Mouse (Mus musculus) layer of hippocampus, postnatal 14 days (tissue): ENCODE data around the gene Stx12. TPM values are rescaled to one million over a fixed set of nuclear protein-coding genes. Genes with fewer than 3 reads are reported as not detected.
A peak's percentile ranks its signal among the peaks of the same experiment; 100 is the strongest.

Experiments
- DNase-seq, 2 experiments: peaks; one replicate each; pipeline ENCODE4 v3.0.0; 2021 to 2022; ENCODE audit warnings: low spot score in 2 of 2, mixed read lengths in 1 of 2
- total RNA-seq, 2 experiments: library from RNA; stranded (reverse); gene quantifications; 2 replicates each; pipeline ENCODE4 v1.2.3; 2021

Gene Stx12
- total RNA-seq, 2 experiments from 2014 or later = 104 to 105 TPM

DNA sequence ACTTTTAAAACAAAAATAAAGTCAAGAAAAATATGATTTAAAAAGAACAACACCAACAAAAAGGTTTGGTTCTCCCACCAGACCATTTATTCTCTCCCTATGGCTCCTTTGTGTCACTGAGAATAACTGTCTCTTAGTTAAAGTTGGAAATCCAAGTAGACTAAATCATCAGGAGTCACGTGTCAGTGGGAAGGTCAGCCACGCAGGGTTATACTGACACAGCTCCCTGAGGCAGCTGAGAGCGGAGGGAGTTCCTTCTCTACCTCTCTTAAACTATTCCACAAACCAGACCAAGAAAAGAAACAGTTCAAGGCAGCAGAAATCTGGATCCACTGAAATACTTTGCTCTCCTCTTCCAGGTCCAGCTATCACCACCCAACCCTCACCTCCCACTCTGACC, 13.2 kb downstream of the Stx12 start:
- no peak for DNase-seq

DNA sequence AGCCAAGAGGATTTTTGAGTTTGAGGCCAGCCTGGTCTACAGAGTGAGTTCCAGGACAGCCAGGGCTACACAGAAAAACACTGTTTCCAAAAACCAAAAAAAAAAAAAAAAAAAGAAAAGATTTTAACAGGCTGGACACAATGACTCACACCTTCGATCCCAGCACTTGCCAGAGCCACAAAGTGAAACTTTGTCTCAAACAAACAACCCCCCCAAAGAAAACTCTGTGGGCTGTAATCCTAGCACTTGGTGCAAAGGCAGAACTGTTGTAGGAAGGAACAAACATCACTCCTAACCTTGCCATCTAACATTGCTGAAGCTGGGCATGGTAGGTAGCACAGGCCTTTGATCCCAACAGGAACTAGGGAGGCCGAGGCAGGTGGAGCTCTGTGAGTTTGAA, 19.5 kb downstream of the Stx12 start:
- no peak for DNase-seq

DNA sequence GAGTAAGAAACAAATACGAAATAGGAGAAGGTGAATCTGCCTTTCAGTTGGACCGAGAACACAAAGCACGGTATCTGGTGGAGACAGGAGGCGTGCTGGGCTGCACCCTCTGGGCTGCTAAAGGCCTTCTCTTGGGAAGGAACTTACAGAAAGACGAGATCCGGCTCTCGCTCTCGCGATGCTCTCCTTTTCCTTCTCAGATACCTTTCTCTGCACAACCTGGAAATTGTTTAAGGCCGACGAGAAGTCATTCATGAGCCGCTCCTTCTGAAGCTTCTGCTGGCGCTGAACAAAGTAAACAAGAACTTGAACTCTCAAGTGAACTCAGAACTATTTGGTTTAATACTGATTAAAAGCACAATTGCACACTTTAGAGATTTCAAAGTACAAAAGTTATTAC, 21.3 kb downstream of the Stx12 start:
- no peak for DNase-seq

DNA sequence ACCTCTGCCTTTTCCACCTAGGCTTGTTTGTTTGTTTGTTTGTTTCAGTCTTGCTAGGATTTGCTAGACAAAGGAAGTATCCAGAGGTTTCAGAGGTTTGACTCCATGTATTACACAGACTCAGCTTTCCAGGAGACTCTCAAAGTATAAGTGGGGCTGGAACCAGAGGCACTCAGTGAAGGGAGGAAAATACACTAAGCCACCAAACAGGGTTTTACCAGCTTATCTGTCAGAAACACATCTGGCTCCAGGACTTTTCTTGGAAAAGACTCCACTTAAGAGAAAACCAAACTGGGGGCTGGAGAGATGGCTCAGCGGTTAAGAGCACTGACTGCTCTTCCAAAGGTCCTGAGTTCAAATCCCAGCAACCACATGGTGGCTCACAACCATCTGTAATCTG, 23.4 kb downstream of the Stx12 start:
- DNase-seq = no peak

DNA sequence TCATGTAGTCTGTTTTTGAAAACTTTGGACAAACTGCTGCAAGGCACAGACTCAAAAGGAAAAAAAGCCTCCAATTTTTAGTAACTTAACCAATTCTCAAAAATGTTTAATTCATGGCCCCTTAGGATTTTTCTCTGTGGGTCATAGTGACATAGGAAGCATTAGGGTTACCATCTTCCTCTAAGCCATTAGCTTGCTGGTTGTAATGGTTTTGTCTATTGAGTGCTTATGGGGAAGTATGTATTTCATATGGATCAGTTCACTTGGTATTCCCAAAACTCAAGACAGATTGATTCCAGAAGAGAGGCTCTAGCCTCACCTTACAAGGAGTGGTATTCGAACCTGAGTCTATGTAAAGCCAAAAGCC, 40.6 kb downstream of the Stx12 start:
- DNase-seq = no peak

DNA sequence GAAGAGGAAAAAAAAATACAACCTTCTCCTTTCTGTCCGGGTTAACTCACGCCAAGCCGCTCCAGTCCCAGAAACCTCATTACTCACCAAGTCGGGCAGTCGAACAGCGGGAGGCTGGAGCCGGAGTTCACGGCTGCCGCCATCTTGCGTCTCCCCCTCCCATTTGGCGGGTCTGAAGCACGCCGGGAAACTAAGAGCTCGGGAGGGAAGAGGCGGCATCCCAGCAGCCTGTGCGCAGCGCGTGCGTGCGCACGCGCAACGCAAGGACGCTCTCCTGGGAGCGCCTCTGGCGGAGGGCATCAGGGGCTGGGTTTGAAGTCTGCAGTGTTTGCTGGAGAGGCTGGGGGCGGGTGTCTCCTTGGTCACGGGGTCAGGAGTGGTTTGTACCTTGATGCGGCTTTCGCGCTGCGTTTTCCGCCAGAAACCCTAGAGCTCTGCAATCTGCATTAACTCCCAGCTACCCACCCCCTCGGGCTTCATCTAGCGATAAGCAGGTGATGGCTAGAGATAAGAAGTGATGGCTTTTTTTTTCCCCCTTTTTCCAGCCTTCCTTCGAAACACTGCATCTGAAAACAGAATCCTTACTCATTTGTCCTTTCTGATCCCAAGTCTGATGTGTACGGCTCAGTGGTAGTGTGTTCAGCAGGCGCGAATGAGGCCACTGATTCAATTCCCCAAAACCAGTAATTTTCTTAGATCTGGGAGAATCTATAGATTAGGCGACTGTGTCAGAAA, 41.2 kb downstream of the Stx12 start, which contains the start of gene Ppp1r8:
TSS of gene Ppp1r8 (minus strand) at position 200 of the 735 bp plus-strand sequence.
- peak; percentile 86 to 94 for DNase-seq

DNA sequence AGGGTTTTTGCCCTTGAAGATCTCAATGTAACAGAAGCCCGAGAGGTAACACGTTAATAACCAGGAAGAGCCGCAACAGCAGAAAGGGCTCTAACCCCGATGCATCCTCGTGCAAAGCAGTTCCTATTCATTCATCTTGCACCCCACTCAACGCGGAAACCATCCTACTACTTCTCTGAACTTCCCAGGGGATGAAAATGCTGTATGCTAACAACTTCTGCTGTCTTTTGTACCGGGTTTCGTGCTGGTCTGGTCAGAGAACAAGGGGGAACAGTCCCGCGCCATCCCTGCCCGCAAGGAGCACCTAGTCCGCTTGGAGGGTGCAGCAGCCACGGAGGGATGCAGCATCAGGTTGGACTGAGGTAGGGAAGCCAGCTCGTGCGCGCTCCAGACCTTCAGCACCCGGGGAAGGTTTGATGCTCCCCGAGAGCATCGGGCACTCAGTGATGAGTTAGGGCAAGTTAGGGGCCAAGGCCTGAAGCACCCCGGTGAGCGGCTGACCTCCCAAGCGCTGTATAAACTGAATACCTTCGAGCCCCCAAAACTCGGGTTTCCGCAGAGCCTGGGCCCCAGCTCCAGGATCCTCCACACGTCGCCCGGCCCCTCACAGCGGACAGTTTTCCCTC, 41.9 kb downstream of the Stx12 start:
- peak; percentile 10 to 24 for DNase-seq

DNA sequence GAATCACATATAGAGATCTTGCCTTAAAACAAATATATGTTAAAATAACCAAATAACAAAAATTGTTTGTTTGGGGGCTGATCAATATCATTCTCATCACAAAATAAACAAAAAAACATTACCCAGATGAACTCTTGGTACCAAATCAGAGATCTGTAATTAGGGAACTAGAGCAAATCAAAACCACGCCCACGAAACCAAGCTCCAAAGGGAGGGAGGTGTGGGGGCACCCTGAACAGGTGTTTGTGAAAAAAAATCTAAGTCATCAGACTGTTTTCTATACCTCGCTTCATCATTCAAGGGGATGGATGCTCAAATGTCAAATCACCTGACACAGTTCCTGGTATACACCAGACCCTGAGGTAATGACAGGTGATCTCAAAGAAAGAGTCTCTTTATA, 42.8 kb downstream of the Stx12 start:
- DNase-seq = no peak

DNA sequence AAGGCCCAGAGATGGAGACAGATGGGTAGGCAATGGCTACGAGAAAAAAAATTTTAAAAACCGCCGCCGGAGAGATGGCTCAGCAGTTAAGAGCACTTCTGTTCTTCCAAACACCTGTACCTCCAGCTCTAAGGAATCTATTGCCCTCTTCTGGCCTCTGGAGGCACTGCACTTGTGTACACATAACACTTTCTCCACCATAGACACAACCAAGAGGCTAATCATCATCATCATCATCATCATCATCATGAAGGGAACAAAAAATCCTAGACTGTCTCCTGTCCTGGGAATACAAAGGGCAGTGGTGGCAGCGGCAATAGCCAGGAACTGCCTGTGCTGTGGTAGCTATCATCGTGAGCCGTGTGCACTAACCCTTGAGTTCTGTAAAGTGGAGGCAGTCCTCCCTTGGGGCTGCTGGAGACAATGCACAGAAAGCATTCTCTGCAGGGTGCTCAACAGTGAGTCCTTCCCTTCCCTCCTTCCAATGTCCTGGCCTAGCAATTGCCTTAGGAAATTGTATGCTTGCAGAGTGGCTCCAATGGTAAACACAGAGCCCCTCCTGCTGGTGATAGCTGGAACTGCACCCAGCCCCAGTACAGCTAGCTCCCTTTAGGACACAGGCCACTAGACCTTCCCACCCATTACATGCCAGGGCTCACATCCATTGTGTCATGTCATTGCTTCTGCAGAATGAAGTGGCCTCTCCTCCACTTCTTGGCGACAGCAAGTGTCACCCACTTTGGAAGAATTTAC, 60.5 kb downstream of the Stx12 start:
- DNase-seq = peak; percentile 38 to 48

DNA sequence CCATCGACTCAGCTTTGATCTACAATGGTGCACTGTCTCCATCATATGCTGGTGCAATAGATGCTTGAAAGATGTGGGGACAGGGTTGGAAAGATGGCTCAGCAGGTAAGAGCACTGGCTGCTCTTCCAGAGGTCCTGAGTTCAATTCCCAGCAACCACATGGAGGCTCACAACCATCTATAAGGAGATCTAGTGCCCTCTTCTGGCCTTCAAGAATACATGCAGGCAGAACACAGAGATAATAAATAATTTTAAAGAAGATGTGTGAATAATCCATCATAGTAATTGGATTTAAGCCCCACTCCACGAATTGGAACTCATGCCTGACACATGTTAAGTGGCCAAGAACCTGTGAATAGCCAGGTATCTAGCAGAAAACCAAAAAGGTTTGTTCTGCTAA, 65.9 kb downstream of the Stx12 start:
- DNase-seq = no peak

DNA sequence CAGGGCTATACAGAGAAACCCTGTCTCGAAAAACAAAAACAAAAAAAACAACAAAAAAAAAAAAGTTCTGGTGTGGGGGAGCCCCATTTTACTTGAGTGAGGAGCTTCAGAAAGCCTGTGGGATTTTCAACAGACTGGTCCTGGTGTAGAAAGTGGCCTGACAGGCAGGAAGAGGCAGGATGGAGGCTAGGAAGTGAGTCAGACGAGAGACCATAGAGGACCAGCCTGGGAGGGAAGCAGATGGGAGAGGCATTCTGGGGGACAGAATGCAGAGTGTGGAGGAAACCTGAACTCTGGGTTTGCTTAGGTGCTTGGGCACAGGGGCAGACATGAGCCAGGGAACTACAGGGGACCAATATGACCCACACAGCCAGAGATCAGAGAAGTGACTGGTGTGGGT, 67.5 kb downstream of the Stx12 start:
- no peak for DNase-seq

DNA sequence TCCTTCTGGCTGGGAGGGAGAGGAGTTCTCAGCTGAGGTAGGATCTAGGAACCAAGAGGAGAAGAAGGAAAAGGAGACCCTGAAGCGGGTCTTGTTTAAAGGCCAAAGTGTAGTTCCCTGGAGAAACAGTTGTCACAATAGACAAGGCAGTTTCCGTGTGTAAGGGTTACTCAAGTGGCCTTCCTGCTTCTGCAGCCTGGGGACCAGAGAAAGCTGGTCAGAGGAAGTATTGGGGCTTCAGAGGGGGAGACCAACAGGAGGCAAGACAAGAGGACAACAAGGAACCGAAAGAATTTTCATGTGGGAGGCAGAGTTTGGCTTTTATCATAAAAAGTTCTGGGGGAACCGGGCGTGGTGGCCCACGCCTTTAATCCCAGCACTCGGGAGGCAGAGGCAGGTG, 67.9 kb downstream of the Stx12 start:
- no peak for DNase-seq

DNA sequence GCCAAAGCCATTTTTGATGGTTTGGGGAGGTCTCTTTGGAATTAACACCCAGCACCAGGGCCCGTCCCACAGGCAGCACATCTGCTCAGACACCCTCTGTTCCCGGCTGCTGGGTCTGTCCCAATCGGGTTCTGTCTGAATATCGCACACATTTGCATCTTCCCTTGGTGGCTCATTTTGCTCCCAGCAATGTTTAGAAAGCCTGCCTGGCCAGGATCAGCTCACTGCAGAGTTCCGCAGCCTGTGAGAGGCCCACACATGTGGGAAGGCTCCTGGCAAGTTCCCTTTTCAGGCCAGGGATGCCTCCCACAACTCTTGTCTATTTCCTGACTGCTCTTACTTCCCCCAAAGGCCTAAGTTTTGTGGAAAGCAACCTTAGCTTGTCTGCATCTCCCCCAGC, 74.7 kb downstream of the Stx12 start:
- peak in 1 of 2 experiments; percentile 18 for DNase-seq

DNA sequence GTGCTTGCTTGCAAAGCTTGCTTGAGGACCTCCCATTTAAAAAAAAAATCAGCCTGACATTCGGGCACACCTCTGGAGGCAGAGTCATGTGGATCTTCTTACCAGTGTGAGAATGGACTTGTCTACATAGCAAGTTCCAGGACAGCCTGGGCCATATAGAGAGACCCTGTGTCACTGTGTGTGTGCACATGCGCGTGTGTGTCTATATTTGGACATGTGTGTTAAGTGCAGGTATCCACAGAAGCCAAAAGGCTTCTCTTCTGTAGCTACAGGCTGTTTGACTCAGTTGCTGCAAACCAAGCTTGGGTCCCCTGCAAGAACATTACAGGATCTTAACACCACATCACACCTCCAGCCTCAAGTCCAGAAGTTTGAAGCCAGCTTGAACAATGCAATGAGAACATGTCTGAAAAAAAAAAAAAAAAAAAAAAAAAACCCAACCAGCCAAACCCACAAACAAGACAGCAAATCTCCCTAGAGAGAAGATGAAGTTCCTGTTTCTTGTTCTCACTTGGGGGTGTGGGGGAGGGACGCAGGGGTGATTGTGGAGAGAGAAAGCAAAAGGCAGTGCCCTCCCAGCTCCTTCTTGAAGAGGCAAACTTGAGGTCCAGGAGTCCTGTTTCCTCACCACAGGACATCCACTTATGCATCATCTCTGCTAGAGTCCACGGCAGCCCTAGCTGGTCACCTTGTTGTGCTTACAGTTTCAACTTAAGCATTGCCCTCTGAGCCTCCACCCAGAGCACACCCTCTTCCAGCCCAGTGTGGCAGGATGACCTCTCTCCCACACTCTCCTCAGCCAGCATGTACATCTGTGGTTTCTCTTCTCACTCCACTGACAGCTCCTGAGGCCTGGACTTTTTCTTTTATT, 76.3 kb downstream of the Stx12 start:
- DNase-seq = no peak

DNA sequence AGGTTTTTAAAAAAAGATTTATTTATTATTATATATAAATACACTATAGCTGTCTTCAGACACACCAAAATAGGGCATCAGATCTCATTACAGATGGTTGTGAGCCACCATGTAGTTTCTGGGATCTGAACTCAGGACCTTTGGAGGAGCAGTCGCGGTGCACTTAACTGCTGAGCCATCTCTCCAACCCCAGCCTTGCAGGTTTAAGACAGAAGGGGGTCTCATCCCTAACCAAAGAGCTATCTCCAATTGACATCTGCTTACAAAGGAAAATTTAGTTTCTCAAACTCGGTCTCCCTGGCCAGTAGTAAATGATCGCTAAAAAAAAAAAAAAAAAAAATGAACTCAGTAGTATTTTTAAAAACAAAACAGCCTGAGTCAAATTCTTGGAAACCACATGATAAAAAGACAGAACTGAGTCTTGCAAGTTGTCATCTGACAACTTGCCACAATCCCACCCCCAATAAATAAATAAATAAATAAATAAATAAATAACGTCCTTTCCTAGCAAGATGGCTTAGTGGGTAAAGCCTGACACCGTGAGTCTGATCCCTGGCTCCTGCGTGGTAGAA, 77.6 kb downstream of the Stx12 start:
- DNase-seq = no peak

DNA sequence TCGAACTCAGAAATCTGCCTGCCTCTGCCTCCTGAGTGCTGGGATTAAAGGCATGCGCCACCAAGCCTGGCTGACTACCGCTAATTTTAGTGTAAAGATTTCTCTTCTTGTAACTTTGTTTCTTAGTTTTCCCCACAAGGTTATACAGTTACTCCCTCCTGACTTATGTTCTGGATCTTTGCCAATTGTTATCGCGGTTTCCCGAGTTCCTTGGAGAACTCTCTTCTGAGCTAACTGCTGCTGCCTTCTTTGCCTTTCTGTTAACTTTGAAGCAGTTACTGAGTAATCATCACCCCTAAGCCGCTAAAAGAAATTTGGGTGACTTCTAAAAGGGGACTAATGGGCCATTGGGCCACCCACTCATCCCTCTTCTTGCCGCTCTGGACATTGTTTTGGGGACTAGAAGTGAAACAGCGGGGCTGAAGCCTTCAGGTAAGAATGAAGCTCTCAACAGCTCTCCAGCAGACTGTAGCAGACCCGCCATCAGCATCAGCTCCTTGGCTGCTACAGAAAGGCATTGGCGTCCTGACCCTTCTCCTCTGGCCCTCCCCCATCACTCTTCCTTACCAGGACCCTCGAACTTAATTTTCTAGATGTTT, 78.6 kb downstream of the Stx12 start:
- DNase-seq = no peak

DNA sequence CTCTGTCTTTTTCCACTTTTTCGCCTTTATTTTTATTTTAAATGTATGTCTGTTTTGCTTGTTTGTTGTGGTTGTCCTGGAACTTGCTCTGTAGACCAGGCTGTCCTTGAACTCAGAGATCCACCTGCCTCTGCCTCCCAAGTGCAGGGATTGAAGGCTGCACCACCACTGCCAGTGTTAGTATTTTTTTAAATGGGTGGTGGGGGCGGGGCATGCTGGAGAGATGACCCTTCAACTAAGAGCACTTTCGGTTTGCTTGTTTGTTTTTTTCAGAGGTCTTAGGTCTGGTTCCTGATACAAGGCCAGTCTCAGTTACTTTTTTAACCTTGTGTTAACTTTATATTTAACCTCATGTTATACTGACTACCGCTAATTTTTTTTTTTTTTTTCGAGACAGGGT, 79.2 kb downstream of the Stx12 start:
- DNase-seq = no peak

DNA sequence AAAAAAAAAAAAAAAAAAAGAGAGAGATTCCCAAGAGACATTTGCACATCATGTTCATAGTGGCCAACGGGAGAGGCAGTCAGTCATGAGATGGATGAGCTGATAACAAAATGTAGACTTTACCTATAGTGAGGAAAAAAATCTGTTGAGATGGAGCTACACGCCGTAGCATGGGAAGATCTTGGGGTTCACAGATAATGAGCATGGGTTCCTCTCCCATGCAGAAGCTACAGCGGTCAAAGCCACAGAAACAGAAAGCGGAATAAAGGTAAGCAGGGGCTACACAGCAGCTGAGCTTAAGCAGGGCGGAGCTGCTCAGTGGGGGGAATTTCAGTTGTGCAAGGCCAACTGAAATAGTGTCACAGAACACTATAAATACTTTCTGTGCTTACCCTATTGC, 80.0 kb downstream of the Stx12 start:
- DNase-seq = no peak

DNA sequence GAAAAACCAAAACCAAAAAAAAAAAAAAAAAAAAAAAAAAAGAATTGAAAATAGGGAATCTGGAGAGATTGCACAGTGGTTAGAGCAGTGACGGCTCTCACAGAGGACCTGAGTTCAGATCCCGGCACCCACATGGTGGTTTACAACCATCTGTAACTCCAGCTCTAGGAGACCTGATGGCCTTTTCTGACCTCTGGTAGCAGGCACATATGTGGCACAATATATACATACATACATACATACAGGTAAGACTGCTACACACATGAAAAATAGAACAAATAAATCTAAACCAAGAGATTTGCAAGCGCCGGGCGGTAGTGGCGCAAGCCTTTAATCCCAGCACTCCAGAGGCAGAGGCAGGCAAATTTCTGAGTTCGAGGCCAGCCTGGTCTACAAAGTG, 80.4 kb downstream of the Stx12 start:
- no peak for DNase-seq
